Mouse (Mus musculus) hindbrain, embryonic 12.5 days (tissue): ENCODE results near the gene Gorasp2. TPM values are rescaled to one million over a fixed set of nuclear protein-coding genes. Genes with fewer than 3 reads are reported as not detected.

Source experiments
- polyA plus RNA-seq: library from polyadenylated mRNA; unstranded; fragments of >200 nt; fragmentation: Nextera tagmentation; extraction: Ambion mirVana; gene quantifications from 2 replicates; pipeline ENCODE4 v1.2.1, GENCODE M21; 2016

Gorasp2 gene
- polyA plus RNA-seq, 1 experiment from 2014 or later: 132 TPM

Other genes with a start within 250 kb of the Gorasp2 start
- 6.3 and 7.4 TPM in 2 replicates for gene Sp5, start 186.7 kb upstream of the Gorasp2 start, polyA plus RNA-seq
- 2.6 and 3.4 TPM in 2 replicates for gene Erich2, start 152.8 kb upstream of the Gorasp2 start, polyA plus RNA-seq
- 24.4 and 24.9 TPM in 2 replicates for gene Gad1, start 108.5 kb upstream of the Gorasp2 start, polyA plus RNA-seq
- 4.4 and 5.0 TPM in 2 replicates for gene Gm26558, start 532 bp downstream of the Gorasp2 start, polyA plus RNA-seq
- gene Tlk1, start 164.2 kb downstream of the Gorasp2 start, polyA plus RNA-seq: 41.1 and 42.0 TPM in 2 replicates